Mouse (Mus musculus) ES-Bruce4 (cell line): Measurements from ENCODE around the gene Ranbp2.

Experiments used
- CTCF ChIP-seq: IDR thresholded peaks from one replicate; pipeline ENCODE4 v1.8.1; 2011; ENCODE audit warnings: low read depth, low read length
- EP300 ChIP-seq: IDR thresholded peaks from 2 replicates; pipeline ENCODE4 v1.6.1; 2011; ENCODE audit warnings: low read depth, low read length; ENCODE audit not compliant: insufficient read depth
- POLR2A ChIP-seq: IDR thresholded peaks from one replicate; pipeline ENCODE4 v1.8.1; 2011; ENCODE audit warnings: low read length; ENCODE audit not compliant: insufficient read depth

DNA sequence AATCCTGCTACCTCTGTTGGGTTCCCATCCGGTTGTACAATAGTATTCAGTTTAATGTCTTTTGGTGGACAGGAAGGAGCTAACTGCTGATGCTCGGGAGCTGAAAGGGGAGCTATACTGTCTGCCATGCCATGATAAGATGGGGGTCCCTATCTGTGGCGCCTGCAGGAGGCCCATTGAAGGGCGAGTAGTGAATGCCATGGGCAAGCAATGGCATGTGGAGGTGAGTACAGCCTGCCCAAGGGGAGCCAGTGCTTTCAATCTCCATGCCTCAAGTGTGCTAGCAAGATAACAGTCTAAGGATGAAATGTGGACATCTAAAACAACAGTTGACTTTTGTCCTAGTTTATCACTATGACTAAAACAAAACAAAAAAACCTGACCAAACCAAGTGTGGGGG, 34.4 kb upstream of the Ranbp2 start:
- no peak for TF ChIP-seq CTCF
- no peak for TF ChIP-seq EP300
- TF ChIP-seq POLR2A: no peak
